Mouse (Mus musculus) cortical plate, adult 2 months (tissue): ENCODE measurements around the gene Ano6.

Experiments used
- CTCF ChIP-seq: fragments of 200-500 bp; IDR thresholded peaks from 2 replicates; pipeline ENCODE4 v1.5.1; 2011; ENCODE audit warnings: mild to moderate bottlenecking, control low read depth, low read length; ENCODE audit not compliant: insufficient read depth; ENCODE audit errors: extremely low read depth
- POLR2A ChIP-seq: fragments of 200-500 bp; IDR thresholded peaks from 2 replicates; pipeline ENCODE4 v1.6.1; 2011; ENCODE audit warnings: mild to moderate bottlenecking, low read length, control low read depth; ENCODE audit not compliant: insufficient read depth; ENCODE audit errors: extremely low read depth

- TF ChIP-seq CTCF: no peak
- TF ChIP-seq POLR2A: no peak
These were observed 4.0 kb upstream of the Ano6 start for GRCm38 (mm10) chr15:95786624-95787023.
